Mouse (Mus musculus): ENCODE measurements around the gene Syn3. TPM values are rescaled to one million over a fixed set of nuclear protein-coding genes. Genes with fewer than 3 reads are reported as not detected.

The Syn3 gene
- polyA plus RNA-seq (2012; rRNA removed) = 0.09 and 0.10 TPM in 2 replicates

GRCm38 (mm10) chr10:86498673-86499391, at the start of gene Syn3:
Gene Syn3, minus strand, starts transcription at chr10:86498896.

DNA sequence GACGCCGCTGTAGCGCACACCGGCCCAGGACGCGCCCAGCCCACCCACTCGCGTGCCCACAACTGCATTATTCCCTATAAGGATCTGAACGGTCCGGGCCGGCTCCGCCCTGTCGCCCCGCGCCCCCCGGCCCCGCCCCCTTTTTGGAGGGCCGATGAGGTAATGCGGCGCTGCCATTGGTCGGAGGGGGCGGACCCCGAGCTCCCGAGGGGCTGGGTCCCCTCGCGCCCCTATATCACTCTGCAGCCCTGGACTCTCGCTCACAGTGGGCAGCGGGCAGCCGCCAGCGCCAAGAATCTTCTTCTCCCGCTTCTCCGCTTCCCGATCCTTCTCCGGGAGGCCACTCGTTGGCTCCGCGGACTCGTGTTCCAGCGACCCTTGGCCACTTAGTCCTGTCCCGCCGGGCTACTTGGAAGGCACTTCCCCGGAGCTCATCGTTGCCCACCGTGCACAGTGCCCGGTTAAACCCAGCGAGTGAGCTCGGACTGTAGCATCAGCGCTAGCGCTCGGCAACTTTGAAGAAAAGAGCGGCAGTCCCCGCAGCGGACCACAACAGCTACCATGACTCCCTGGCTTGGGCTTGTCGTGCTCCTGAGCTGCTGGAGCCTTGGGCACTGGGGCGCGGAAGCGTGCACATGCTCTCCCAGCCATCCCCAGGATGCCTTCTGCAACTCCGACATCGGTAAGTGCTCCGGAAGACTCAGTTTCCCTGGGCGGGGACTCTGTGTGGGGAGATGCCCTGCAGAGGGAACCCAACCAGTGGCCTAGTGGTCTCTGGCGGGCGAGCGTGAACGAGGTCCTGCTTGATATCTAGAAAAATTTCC, 198.2 kb downstream of the Syn3 start, which contains the start of gene Timp3:
TSS of gene Timp3 (plus strand) at position 80 of the 824 bp plus-strand sequence.

DNA sequence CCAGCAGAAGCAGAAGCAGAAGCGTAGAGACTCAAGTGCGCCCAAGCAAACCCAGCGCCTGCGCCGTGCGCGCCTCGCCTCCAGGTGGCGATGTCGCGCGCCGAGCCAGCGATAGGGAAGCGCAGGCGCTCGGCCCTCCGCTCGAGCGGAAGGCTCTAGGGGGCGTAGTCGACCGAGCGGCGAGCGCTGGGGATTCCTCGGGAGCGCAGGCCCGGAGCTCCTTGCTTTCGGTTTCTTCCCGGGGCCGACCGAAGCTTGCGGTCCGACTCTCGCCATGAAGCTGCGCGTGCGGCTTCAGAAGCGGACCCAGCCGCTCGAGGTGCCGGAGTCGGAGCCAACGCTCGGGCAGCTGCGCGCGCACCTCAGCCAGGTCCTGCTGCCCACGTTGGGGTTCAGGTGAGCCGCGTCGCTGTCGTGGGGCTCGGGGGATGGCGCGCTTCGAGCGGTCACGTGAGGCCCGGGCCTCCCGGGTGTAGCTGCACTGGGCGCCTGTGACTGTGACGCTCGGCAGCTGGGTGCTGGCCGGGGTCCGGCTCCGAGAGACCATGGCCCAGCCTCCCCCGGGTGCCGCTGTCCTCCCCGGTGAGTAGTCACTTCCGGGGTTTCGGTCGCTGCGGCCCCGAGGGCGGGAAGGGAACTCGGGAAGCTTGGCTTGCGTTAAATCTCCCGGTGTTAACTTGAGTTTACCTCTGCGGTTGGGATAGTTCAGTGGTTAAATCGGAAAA, 476.8 kb downstream of the Syn3 start, which contains the start of gene Fbxo7:
TSS of gene Fbxo7 (plus strand) at position 224 of the 725 bp plus-strand sequence.

DNA sequence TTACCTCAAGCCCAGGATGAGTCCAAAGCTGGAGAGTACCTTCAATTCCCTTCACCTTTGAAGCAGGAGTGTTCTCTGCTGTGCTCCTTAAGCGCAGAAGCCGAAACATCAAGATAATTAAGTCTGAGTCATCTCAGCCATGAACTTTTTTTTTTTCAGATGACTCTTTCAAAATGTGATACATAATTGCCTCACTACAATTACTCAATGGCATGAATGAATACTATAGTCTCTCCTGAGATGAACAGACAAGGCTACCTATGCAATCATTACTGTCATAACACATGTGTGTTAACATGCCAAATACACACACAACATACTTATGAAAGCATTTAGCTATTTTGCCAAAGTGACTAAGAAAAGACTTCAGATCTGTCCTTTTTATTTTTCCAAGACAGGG, 486.9 kb downstream of the Syn3 start, which contains the start of gene Bpifc:
TSS of gene Bpifc (minus strand) at position 115 of the 400 bp plus-strand sequence.

Other genes with a start within 250 kb of the Syn3 start
- gene Timp3, start 198.5 kb downstream of the Syn3 start, polyA plus RNA-seq (2012; rRNA removed) = 3.8 and 3.9 TPM in 2 replicates
- 170 TPM in 2 replicates for gene Hsp90b1, start 206.6 kb upstream of the Syn3 start, polyA plus RNA-seq (2012; rRNA removed)
- 0.96 and 0.97 TPM in 2 replicates for gene Ttc41, start 206.9 kb upstream of the Syn3 start, polyA plus RNA-seq (2012; rRNA removed)